Mouse (Mus musculus) CH12F3 (cell line): Measurements from ENCODE around the gene Bicra.

ENCODE experiments used
- in situ Hi-C: fragments of 300-500 bp; cut with MboI; formaldehyde crosslinking; loops from 2 replicates; pipeline ENCODE4 v1.14.3; 2020; ENCODE audit warnings: low sequenced_read_pairs

The Bicra gene

DNA sequence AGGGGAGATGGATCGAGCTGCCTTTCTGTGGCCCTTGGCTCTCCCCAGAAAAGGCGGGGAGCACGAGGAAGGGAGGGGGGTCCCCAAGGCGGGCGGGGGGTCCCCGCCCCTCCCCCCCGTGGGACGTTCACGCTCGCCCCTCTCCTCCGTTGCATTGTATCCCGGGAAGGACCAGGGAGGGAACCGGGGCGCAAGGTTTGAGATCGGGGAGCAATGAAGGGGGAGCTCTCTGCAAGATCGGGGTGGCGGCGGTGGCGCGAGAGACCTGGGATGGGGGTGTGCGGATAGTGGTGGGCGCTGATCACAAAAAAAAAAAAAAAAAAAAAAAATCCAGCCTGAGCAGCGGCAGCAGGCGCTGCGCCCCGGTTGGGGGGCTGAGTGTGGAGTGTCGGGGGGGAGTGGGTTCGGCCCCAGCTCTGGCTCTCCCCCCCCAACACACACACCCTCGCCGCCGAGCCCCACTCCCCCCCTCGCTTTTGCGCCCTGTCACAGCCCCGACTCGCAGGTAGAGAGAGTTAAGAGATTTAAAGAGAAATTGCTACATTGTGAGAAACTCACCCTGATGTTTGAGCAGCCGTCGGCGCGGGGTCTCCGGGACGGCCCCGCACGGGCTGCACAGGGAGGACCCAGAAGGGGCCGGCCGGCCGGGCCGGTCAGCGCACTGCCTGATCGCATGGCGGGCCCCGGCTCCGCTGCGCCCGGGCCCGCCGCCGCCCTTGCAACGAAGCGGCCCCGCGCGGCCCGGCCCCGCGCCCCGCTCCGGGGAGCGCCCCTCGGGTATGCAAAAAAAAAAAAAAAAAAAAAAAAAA lies at the start of gene Bicra:
TSS of gene Bicra (minus strand) at position 584 of the 809 bp plus-strand sequence.
- in situ Hi-C loops, result no loop called here

DNA sequence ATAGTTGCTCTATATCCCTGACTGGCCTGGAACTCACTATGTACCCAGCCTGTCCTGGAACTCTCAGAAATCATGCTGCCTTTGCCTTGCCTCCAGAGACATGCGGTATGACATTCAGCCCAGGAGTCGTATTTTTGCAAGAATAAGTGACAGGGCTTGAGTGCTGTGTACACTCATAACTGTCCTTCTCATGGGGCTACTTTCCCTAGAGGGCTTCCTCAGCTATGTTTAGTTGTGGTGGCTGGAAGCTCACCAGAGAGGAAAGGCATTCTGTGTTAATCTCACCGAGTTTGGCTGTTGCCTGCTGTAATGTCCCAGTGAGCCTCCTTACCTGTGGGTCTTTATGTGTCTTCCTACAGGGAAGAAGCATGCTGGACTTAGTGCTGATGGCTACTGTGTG lies 46.9 kb upstream of the Bicra start:
- in situ Hi-C loops, result no loop called here

DNA sequence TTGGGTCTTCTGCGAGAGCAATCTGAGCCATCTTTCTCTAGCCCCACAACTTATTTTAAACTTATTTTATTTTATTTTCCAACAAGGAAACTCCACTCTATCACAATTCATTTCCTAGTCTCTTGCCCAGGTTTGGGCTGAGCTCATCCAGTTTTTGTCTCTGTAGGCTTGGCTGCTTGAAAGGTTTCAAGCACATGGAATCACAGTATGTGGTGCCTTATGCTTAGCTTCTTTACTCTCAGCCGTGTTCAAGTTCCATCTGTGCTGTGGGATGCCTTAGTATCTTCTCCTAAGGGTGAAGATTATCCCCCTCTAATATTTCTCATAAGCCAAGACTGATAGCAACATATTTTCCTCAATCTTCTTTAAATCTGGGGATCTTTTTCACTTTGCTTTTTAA lies 39.9 kb upstream of the Bicra start:
- in situ Hi-C loops, result no loop called here

DNA sequence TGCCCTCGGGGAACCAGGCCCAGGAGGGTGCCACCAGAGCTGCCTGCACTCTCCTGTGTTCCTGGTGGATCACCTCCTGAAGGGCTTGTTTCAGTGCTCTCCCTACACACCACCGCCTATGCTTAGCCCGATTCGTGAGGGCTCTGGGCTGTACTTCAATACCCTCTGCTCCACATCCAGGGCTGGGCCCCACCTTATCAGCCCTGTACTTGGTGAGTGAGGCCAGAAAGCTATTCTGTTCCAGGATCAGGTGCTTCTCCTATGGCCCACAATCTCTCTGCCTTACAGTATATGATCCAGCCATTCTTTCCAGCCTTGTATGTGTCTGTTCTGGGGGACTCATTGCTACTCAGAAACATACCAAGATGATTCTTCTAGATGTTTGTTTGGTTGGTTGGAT lies 35.6 kb upstream of the Bicra start:
- in situ Hi-C loops, result no loop called here

DNA sequence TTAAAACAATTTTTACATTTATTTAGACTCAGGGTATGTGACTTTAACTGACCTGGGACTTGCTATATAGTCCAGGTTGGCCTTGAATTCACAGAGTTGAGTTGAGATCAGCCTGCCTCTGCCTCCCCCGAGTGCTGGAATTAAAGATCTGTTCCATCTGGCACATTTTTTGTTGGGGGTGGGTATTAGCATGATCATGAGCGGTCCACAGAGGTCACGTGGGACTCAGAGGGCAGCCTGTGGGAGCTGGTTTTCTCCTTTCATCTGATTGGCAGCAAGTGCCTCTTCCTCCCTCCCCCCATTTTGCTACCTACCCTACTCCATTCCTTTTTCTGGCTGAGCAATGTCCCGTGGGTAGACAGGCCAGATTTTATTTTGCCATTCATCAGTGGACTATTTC lies 32.9 kb upstream of the Bicra start:
- in situ Hi-C loops, result no loop called here

DNA sequence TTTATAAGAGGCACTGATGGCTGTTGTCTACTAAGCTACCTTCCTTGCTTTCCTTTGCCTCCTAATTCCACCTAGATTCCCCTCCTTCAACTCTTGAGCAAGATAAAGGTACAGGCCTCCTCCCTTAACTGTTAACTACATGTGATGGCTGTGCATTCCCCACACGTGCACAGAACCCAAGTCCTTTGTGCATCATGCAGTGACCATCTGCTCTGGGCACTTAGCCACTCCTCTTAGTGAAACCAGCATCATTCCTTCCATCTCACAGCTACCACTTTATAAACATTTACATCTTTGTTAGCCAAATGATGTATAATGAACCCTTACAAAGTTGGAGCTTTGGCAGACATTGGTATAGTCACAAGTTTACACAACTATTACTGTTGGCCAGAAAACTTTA lies 32.2 kb upstream of the Bicra start:
- in situ Hi-C loops, result no loop called here

DNA sequence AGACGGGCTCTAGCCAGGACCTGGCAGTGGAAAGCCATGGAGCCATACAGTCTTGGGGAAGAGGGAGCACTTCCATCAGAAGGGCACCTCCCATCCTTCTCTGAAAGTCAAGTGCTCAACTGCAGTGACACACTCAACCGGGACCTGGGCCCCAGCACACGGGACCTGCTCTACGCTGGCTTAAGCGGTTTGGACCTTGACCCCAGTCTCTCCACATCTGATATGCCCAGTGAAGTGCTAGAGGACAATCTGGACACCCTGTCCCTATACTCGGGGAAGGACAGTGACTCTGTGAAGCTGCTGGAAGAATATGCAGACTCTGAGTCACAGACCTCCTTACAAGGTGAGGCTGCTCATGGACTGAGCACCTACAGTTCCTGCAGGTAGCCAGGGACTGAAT lies 24.2 kb upstream of the Bicra start:
- in situ Hi-C loops, result no loop called here

DNA sequence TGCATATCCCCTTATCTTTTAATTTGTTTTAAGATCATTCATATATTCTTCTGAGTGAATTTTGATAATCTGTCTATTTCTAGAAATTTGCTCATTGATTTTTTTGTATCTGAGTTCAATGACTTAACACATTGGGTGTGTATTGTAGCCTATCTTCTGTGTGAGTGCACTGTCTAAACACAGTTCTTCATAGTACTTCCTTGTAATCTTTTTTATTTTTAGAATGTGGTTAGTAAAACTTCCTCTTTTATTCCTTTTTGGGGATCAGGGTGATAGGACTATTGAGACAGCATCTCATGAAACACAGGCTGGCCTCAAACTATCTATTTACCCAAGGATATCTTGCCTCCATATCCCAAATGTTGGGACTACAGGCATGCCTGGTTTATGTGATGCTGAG lies 23.1 kb upstream of the Bicra start:
- in situ Hi-C loops, result no loop called here

DNA sequence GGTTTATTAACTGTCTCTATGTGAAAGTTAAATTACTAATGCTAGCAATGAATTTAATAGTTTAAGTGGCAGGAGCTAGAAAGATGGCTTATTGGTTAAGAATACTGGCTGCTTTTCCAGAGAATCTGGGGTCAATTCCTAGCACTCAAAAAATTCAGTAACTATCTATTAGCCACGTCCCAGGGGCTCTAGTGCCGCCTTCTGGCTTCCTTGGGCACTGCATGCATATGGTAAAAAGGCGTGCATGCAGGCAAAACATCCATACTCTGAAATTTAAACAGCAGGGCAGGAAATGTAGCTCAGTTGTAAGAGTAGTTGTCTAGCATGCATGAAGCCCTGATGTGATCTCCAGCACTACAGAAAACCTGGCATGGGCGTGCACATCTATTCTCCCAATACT lies 15.8 kb upstream of the Bicra start:
- in situ Hi-C loops, result no loop called here

DNA sequence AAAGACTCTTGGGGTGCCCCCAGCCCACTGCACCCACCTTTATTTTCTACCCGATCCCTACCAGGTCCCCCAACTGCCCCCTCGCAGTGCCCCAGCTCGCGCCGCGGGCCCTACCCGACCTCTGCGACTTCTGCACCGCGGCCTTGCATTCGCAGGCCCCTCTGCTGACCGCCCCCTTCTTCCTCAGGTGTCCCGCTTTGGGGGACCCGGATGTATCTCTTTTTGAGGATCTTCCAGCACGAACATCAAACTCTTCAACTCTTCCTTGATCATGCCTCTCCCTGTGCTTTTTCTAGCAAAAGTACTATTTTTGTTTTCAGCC lies 14.3 kb upstream of the Bicra start:
- in situ Hi-C loops, result no loop called here

DNA sequence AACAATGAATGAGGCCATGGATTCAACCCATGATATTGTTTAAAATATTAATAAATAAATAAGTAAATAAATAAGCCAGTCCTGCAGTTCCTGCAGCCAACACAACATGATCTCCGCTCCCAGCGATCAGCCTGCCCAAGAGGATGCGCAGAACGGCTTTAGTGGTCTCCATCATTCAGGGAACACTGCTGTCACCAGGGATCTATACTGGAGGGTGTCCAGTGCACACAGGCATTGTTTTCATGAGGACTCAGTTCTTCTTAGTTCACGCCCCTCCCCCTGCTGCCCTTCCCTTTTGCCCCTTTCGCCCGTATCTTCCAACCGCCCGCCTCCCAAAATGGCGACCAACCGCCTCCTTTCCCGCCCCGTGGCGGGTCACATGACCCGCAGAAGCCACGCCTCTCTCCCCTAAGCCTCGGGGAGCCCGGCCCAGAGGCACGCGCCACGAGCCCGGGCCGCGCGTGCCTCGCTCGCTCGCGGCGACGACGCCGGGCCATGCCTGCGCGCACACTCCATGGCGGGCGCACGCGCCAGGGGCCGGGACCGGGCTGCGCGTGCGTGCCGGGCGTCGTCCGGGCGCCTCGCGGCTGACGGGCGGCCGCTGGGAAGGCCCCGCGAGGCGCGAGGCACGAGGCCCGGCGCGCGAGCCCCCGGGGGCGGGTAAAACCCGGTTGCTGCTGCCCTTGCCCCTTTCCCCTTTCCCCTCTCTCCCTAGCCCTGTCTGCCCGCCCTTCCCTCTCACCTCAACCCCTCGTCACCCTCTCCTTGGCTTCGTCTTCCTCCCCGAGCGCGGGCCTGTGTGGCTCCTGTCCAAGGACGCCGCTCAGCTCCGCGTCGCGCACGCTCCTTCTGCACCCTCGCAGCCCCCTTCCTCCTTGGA lies 13.7 kb upstream of the Bicra start, which contains the start of gene Zfp541:
TSS of gene Zfp541 (plus strand) at position 596 of the 880 bp plus-strand sequence.
- in situ Hi-C loops, result no loop called here

DNA sequence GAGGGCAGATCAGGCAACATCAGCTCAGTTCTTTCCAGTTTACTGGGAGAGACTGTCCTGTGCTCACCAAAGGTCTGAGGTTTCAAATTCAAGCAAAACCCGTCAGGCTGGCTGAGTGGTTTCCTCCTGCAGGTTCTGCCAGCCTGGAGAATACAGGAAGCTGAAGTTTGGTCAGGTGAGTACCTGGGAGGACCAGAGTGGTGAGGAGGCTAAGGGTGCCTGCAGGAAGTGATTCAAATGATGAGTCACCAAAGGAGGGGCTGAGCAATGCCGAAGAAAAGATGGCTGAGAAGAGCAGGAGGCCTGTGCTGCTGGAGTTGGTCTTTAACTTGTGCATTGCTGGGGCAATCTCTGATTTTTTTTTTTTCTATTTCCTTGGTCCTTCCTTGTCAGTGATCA lies 9.4 kb upstream of the Bicra start:
- in situ Hi-C loops, result no loop called here

DNA sequence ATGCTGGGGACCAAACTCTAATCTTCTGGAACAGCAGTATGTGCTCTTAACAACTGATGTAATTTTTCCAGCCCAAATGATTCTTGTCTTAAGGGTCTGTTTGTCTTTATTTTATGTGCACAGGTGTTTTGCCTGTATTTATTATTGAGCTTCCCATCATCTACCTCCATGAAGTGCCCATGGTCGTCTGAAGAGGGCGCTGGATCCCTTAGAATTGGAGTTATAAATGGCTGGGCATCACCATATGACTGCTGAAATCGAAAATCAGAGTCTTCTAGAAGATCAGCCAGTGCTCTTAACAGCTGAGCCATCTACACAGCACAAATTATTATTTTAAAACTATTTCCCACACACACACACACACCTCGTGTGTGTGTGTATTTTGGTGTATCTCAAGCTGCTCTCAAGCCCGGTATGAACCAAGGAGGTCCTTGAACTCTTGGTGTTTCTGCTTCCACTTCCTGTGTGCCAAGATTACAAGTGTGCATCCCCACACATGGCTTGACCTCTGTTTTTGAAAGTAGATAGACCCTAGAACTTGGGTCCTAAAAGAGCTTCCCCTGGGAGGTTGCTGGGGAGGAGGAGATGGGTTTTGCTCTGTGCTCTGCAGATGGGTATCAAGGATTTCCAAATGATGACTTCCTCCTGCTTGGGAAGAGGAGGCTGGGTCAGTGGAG lies 8.9 kb upstream of the Bicra start:
- in situ Hi-C loops, result no loop called here

DNA sequence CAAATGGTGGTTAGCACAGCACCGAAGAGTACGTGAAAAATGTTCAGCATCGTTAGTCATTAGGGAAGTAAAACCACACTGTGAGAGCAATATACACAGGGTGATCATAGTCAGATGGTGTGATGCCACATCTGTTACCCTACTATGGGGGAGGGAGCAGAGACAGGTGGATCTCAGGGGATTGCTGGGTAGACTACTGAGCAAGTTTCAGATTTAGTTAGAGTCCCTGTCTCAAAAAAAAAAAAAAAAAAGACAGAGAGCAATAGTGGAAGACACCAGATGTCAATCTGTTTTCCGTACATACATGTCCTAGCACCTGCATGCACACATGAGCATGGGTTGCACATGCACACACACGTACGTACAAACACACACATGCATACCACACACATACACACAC lies 7.9 kb upstream of the Bicra start:
- in situ Hi-C loops, result no loop called here

DNA sequence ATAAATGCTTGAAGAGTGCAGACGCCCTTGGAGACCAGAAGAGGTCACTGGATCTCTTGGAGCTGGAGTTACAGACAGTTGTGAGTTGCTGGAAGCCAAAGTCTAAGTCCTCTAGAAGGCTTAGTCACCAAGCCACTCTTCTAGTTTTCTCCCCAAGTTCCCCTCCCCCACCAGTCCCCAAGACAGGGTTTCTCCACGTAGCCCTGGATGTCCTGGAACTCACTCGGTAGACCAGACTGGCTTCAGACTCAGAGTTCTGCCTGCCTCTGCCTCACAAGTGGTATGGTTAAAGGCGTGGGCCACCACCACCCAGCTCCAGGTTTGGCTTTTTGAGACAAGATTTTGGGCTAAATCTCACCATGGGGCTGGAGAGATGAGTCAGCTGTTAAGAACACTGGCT lies 7.2 kb upstream of the Bicra start:
- in situ Hi-C loops, result no loop called here

DNA sequence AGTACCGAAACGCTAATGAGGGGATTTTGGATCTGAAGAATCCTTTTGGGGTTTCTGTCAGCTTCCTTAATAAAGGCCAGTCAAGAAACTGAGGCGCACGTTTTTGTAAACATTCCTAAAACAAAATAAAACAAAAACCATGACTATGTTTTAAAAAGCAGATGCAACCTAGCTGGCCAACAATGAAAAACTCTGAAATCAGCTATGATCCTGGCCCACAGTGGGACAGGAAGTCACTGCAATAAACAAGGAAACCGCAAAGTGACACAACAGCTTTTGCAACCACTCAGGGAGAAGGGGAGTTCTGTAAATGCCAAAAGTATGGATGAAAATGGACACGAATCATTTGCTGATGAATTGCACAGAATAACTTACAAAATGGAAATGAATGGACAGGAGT lies 5.4 kb upstream of the Bicra start:
- in situ Hi-C loops, result no loop called here

DNA sequence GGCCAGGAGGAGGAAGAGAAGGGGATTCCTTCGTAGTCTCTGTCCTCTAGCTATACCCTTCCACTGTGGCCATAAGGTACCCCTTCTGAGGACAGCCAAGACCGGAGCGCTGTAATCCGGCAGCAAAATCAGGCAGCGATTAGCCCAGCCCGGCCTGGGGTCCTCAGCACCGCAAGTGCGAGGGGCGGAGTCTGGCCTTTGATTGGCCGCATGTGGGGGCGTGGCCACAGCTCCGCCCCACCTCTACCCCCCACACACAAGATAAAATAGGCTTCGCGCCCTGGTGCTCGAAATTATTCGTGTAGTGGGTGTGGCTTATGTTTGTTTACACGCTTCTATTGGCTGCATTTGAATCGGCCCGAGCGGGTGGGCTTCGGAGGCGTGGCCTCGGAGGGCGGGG lies 5.0 kb upstream of the Bicra start:
- in situ Hi-C loops, result no loop called here

DNA sequence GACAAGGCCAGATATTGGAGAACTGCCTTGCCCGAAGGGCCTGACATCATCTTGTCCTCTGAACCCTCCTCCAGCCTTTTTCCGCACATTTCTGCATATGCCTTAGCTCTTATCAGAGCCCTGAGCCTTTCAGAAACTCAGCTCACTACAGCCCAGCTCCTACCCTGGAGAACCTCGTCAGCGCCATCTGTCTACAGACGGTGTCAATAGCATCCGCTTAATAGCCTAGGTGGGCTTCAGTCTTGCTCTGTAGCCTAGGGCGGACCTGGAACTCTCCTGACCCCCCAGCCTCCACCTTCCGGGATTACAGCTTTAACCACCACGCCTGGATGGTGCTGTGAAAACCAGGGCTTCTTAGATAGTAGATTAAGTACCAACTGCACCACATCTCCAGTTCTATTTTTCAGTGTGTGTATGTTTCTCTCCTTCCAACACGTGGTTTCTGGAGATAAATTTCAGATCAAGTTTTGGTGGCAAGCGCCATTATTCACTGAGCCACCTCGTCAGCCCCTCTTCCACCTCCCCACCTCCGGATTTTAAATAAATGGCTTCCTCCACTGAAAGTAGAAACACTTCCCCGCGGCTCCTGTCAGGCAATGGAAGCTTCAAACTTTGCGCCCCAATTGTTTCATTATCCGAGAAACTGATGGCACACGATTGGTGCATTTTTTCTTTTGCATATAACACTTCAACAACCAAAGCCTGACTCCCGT lies 4.3 kb upstream of the Bicra start:
- in situ Hi-C loops, result no loop called here

DNA sequence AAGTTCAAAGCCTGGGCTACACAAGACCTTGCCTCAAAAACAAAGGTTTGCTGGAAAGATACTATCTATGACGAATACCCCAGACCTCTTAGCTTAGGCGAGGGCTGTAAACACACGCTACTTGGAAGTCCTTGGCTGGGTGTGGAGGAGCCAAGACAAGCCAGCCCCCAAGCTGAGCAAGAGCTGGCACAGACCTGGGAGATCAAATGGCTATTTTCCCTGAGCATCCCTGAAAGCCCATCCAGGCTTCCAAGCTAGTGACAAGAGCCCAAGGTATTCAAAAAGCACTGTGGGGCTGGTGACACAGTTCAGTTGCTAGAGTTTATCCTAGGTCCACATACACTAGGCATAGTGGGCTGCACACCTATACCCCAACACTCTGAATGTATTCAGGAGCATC lies 2.9 kb upstream of the Bicra start:
- in situ Hi-C loops, result no loop called here

DNA sequence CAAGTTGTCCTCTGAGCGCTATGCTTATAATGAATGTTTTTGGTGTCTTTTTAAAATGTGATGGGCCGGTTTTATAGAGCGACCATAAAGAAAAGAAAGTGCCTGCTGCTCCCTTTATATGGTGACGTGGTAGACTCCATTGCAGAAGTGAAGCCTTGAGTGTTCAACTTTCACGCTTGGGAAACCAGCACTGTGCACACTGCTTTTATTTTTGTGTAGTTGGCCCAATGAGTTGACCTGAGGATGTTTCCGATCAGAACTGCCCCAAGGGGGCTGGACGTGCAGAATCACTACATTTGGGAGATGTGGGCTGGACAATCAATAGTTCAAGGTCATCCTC lies 1.8 kb upstream of the Bicra start:
- in situ Hi-C loops, result no loop called here
